Mouse (Mus musculus) intestine, embryonic 15.5 days (tissue): ENCODE measurements around the gene BC003965. TPM values are rescaled to one million over a fixed set of nuclear protein-coding genes. Genes with fewer than 3 reads are reported as not detected.

ENCODE experiments used
- polyA plus RNA-seq: library from polyadenylated mRNA; unstranded; fragments of >200 nt; fragmentation: Nextera tagmentation; extraction: Ambion mirVana; gene quantifications from 2 replicates; pipeline ENCODE4 v1.2.1, GENCODE M21; 2015

Gene BC003965
- polyA plus RNA-seq, 1 experiment from 2014 or later, result 39.5 TPM

Other genes starting within 250 kb of the BC003965 start
- gene Mapk8ip3, start 247.6 kb upstream of the BC003965 start, polyA plus RNA-seq, result 22.4 and 23.2 TPM in 2 replicates
- gene Jpt2, start 223.9 kb upstream of the BC003965 start, polyA plus RNA-seq, result 183 and 187 TPM in 2 replicates
- 5.2 and 5.3 TPM in 2 replicates for gene Cramp1l, start 168.8 kb upstream of the BC003965 start, polyA plus RNA-seq
- gene Ift140, start 168.5 kb upstream of the BC003965 start, polyA plus RNA-seq, result 12.3 and 14.8 TPM in 2 replicates
- gene Tmem204, start 101.0 kb upstream of the BC003965 start, polyA plus RNA-seq, result 22.8 and 23.2 TPM in 2 replicates
- 34.0 and 39.3 TPM in 2 replicates for gene Telo2, start 68.6 kb upstream of the BC003965 start, polyA plus RNA-seq
- gene Ptx4, start 63.8 kb upstream of the BC003965 start, polyA plus RNA-seq, result 0.15 and 0.25 TPM in 2 replicates
- gene Clcn7, start 51.2 kb upstream of the BC003965 start, polyA plus RNA-seq, result 20.3 and 20.4 TPM in 2 replicates
- gene Ccdc154, start 22.1 kb upstream of the BC003965 start, polyA plus RNA-seq, result 0.16 and 0.19 TPM in 2 replicates
- gene Gm38655, start 9.1 kb upstream of the BC003965 start, polyA plus RNA-seq, result 1.2 and 1.7 TPM in 2 replicates
- gene Unkl, start 3.8 kb downstream of the BC003965 start, polyA plus RNA-seq, result 6.0 and 6.6 TPM in 2 replicates
- gene Gnptg, start 55.6 kb downstream of the BC003965 start, polyA plus RNA-seq, result 40.6 and 42.7 TPM in 2 replicates
- 37.7 and 38.5 TPM in 2 replicates for gene Tsr3, start 55.6 kb downstream of the BC003965 start, polyA plus RNA-seq
- 4.0 and 4.3 TPM in 2 replicates for gene Baiap3, start 71.8 kb downstream of the BC003965 start, polyA plus RNA-seq
- 490 and 556 TPM in 2 replicates for gene Ube2i, start 90.1 kb downstream of the BC003965 start, polyA plus RNA-seq
- gene Prss34, start 113.8 kb downstream of the BC003965 start, polyA plus RNA-seq, result 0.62 TPM in 1 of 2 replicates, not detected in the other
- not detected in 2 replicates for gene Prss28, start 124.1 kb downstream of the BC003965 start, polyA plus RNA-seq
- gene Prss29, start 134.1 kb downstream of the BC003965 start, polyA plus RNA-seq, result not detected in 2 replicates
- gene Tpsab1, start 161.0 kb downstream of the BC003965 start, polyA plus RNA-seq, result not detected in 2 replicates
- gene Tpsb2, start 181.8 kb downstream of the BC003965 start, polyA plus RNA-seq, result 1.9 TPM in 2 replicates
- gene Tpsg1, start 184.7 kb downstream of the BC003965 start, polyA plus RNA-seq, result 14.3 and 17.6 TPM in 2 replicates
- gene Cacna1h, start 249.2 kb downstream of the BC003965 start, polyA plus RNA-seq, result 4.3 and 4.6 TPM in 2 replicates